Mouse (Mus musculus): Measurements from ENCODE around the gene Arhgap24. TPM values are rescaled to one million over a fixed set of nuclear protein-coding genes. Genes with fewer than 3 reads are reported as not detected.

Arhgap24 gene
- polyA plus RNA-seq, 1 experiment from 2014 or later, result 6.1 TPM

DNA sequence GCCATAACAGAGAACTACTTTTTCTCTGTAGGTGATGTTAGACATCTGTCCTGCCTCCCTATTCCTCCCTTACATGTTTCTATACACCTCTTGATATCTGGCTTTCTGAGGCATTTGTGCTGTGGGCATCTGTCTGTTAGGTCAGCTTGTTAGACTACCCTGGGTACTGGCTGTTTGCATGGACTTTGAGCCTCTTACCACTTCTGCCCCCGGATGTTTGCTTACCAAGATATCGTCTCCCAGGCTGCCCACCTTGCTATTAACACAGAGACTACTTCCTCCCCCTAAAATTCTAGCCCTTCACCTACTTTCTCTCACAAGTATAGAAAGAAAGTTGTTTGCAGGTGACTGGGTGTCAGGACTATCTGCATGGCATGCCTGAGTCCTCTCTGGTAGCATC is 15.8 kb upstream of the Arhgap24 start:
- H3K27ac ChIP-seq, result no peak overlapping the region
- WGBS, result 87% methylated on average over 2 of the region's 2 CpGs

DNA sequence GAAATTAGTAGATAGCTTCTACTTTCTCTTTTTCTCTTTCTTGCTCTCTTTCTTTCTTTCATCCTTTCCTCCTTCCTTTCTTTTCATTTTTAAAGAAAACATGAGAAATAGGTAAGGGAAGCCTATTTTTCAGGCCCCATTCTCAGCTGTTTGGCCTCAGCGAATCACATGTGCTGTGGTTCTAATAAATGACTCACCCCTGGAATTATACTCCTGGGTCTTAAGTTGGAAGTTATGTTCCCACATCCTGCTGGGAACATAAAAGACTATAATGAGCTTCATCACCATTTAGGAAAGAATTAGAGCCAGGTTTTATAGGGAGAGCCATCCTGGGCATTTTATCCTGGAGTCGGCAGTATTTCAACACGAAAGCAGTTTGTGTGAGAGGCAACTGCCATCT is 12.9 kb upstream of the Arhgap24 start:
- ATAC-seq (ENCODE audit: low FRiP score, low read depth), result no peak
- H3K4me3 ChIP-seq, result no peak overlapping the region
- WGBS, result 78% methylated on average over 3 of the region's 3 CpGs
- H3K9ac ChIP-seq, result no peak overlapping the region
- no peak overlapping the region for H3K4me2 ChIP-seq (replicated peaks)
- no peaks in the 10 kb centered on the region for H3K36me3 ChIP-seq
- H3K27me3 ChIP-seq (replicated peaks), result no peaks in the 10 kb centered on the region
- no peak overlapping the region for H3K27ac ChIP-seq
- H3K9me3 ChIP-seq, result no peaks in the 10 kb centered on the region
- H3K4me1 ChIP-seq, result no peaks in the 10 kb centered on the region

More for the DNA sequence above, 15.8 kb upstream of the Arhgap24 start:
- H3K4me3 ChIP-seq, result no peak overlapping the region
- no peak overlapping the region for H3K9ac ChIP-seq
- no peaks in the 10 kb centered on the region for H3K36me3 ChIP-seq
- H3K27me3 ChIP-seq (replicated peaks), result no peaks in the 10 kb centered on the region
- ATAC-seq (ENCODE audit: low FRiP score, low read depth), result no peak
- no peaks in the 10 kb centered on the region for H3K4me1 ChIP-seq
- no peak overlapping the region for H3K4me2 ChIP-seq (replicated peaks)
- H3K9me3 ChIP-seq, result no peaks in the 10 kb centered on the region

DNA sequence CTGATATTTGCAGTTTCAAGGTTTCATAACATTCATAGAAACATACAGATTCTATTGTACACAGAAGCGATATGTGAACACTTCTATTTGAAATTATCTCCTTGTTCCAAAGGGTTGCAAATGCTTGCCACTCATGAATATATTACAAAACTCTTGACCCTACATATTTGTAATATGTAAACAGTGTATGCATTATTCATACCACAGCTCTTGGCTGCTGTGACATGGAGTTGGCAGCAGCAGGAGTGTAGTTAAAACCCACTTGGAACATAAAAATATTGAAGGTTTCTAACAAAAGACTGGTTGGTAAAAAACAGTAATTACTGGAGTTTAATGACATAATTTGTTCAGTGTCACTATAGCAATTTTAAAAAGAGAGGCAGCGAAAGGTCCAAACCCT is 10.9 kb upstream of the Arhgap24 start:
- 91% methylated on average over 2 of the region's 2 CpGs for WGBS
- no peak for ATAC-seq (ENCODE audit: low FRiP score, low read depth)
- no peak overlapping the region for H3K27ac ChIP-seq
- H3K4me1 ChIP-seq, result no peaks in the 10 kb centered on the region
- no peaks in the 10 kb centered on the region for H3K36me3 ChIP-seq
- H3K27me3 ChIP-seq (replicated peaks), result no peaks in the 10 kb centered on the region
- no peak overlapping the region for H3K4me3 ChIP-seq
- H3K4me2 ChIP-seq (replicated peaks), result no peak overlapping the region
- no peak overlapping the region for H3K9ac ChIP-seq
- no peaks in the 10 kb centered on the region for H3K9me3 ChIP-seq

DNA sequence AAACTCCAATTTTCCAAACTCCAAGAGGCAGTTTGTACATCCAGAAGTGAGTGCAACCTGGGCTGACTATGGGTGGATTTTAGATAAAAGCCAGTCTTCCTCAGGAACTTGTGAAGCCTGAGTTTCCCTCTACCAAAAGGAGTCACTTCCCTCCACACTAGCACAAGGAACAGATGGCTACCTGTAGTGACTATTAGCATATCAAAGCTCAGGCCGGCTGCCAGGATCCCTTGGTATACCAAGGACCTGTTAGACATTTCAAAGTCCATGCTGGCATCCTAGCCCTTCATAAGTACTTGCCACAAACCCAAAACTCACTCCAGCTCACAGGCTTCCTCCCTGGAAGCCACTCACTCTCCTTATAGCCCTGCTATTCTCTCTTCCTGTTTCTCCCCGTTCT is 3.1 kb upstream of the Arhgap24 start:
- Histone ChIP-seq H3K9me3 (no peaks in the 10 kb centered on the region), H3K4me1 (peaks cover 9% of the 10 kb centered on the region), H3K4me2 (replicated peaks) (no peak overlapping the region), H3K4me3 (no peak overlapping the region), H3K27me3 (replicated peaks) (no peaks in the 10 kb centered on the region), H3K36me3 (no peaks in the 10 kb centered on the region), H3K9ac (no peak overlapping the region), H3K27ac (no peak overlapping the region)
- no peak for ATAC-seq (ENCODE audit: low FRiP score, low read depth)
- WGBS, result 2% methylated on average over 2 of the region's 2 CpGs

DNA sequence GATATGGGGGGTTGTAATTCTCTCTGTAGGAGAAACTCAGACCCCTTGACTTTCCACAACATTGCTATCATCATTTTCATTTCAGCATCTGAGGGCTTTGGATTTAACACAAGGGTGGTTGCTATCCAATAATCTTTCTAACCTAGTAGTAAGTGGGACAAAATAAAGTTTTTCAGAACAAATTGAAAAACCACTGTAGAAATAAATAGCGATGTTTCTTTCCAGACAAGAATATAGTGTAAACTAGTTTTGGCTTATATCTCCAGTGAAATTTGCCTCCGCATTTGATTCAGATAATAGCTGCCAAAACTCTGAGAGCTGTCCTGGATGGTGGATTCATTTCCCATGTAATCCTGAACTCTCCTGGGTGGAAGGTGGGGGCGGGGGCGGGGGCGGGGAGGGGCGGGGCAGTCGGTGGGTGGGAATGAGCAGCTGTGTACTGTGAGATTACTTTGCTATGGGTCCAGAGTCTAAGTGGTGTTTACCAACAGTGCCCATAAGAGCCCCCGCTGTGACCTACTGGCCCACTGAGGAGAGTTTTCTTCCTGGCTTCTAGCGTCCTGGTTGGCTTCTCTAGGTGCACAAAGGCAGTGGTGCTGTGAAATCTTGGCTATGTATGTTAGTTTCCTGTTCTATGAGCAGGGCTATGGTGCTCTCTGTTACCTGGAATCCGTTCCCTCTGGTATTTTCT is 2.2 kb downstream of the Arhgap24 start:
- Histone ChIP-seq H3K4me3 (no peak overlapping the region), H3K4me1 (peaks cover 9% of the 10 kb centered on the region), H3K27ac (no peak overlapping the region), H3K27me3 (replicated peaks) (no peaks in the 10 kb centered on the region), H3K9ac (no peak overlapping the region), H3K36me3 (no peaks in the 10 kb centered on the region), H3K4me2 (replicated peaks) (no peak overlapping the region), H3K9me3 (no peaks in the 10 kb centered on the region)
- WGBS, result 38% methylated on average over 10 of the region's 10 CpGs
- ATAC-seq (ENCODE audit: low FRiP score, low read depth), result no peak

DNA sequence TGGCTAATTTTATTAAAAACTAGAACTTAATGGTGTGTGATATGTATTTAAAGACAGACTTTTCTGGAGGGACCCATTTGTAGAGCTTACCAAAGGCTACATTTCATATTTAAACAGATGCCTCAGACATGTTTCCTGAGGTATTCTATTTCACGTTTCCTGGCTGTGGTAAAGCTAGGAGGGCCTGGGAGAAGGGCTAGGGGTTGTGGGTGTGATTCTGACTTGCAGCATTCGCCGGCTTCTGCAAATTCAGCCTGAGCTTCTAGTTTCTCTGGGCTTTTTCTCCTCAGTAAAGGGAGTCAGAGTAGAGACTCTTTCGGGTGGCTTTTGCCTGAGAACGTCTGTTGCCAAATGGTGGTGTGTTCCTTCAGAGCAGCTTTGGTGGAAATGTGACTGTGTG is 10.4 kb downstream of the Arhgap24 start:
- no peaks in the 10 kb centered on the region for H3K36me3 ChIP-seq
- no peak overlapping the region for H3K4me2 ChIP-seq (replicated peaks)
- H3K27me3 ChIP-seq (replicated peaks), result no peaks in the 10 kb centered on the region
- H3K4me3 ChIP-seq, result no peak overlapping the region
- no peak overlapping the region for H3K9ac ChIP-seq
- H3K27ac ChIP-seq, result no peak overlapping the region
- 82% methylated on average over 5 of the region's 5 CpGs for WGBS
- ATAC-seq (ENCODE audit: low FRiP score, low read depth), result no peak
- no peaks in the 10 kb centered on the region for H3K9me3 ChIP-seq
- H3K4me1 ChIP-seq, result no peaks in the 10 kb centered on the region

DNA sequence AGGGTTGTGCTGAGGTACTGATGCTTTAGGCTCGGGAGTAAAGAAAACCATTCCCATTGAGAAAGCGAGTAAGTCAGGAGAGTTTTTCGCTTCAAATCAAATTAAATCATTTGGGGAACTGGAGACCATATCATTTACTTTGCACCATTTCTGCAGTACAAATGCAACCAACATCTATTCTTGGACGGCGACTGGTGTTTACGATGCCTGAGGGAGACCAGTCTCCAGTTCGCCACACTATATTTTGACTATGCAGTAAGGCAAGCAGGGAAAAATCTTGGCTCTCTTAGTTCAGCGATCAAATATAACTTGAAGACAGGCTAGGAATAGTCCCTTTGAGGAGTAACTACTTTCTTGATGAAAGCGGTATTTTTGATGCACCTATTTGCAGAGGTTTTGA is 11.0 kb downstream of the Arhgap24 start:
- Histone ChIP-seq H3K4me1 (no peaks in the 10 kb centered on the region), H3K27me3 (replicated peaks) (no peaks in the 10 kb centered on the region), H3K9me3 (no peaks in the 10 kb centered on the region), H3K27ac (no peak overlapping the region), H3K4me2 (replicated peaks) (no peak overlapping the region), H3K36me3 (no peaks in the 10 kb centered on the region), H3K9ac (no peak overlapping the region), H3K4me3 (no peak overlapping the region)
- ATAC-seq (ENCODE audit: low FRiP score, low read depth), result no peak
- 90% methylated on average over 9 of the region's 9 CpGs for WGBS

DNA sequence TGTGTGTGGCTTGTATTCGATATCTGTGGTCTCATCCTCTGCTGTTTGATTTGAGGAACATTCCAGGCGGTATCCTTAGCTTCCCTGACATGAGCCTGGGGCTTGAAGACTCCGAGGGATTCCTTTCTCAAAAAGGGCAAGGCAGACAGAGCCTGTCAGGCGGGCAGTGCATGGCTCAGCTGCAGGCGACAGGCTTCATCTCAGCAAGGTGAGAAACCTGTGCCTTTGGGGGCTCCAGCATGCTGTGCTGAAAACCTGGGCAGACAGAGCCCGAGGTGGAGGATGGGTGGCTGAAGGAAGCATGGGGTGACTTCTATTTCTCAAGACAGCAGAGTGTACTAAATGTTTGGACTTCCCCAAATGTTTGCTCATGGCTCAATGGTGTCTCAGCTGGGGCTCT is 13.6 kb downstream of the Arhgap24 start:
- 63% methylated on average over 6 of the region's 6 CpGs for WGBS
- Histone ChIP-seq H3K4me3 (no peak overlapping the region), H3K4me2 (replicated peaks) (no peak overlapping the region), H3K4me1 (no peaks in the 10 kb centered on the region), H3K36me3 (no peaks in the 10 kb centered on the region), H3K27me3 (replicated peaks) (no peaks in the 10 kb centered on the region), H3K27ac (no peak overlapping the region), H3K9me3 (no peaks in the 10 kb centered on the region), H3K9ac (no peak overlapping the region)
- ATAC-seq (ENCODE audit: low FRiP score, low read depth), result no peak

DNA sequence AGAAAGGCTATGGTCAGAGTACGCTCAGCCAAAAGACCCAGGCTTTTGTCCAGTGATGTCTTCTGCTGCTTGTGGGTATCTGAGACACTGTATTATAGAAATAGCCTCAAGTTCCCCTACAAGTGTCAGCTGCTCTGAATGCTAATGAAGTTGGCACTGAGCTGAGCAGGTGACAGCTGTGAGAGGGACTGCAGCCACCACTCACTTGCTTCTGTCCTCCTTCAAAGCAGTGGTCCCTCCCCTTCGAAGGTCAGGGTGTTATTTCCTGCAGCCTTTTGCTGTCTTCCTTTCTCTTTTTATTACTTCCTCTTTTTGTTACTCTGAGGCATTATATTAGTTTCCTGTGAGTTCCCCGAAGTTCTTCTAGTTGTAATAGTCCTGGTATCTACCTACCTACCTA is 16.0 kb downstream of the Arhgap24 start:
- Histone ChIP-seq H3K4me3 (no peak overlapping the region), H3K4me1 (no peaks in the 10 kb centered on the region), H3K9me3 (no peaks in the 10 kb centered on the region), H3K9ac (no peak overlapping the region), H3K36me3 (no peaks in the 10 kb centered on the region), H3K4me2 (replicated peaks) (no peak overlapping the region), H3K27me3 (replicated peaks) (no peaks in the 10 kb centered on the region), H3K27ac (no peak overlapping the region)
- no peak for ATAC-seq (ENCODE audit: low FRiP score, low read depth)
- 62% methylated on average over 3 of the region's 3 CpGs for WGBS

DNA sequence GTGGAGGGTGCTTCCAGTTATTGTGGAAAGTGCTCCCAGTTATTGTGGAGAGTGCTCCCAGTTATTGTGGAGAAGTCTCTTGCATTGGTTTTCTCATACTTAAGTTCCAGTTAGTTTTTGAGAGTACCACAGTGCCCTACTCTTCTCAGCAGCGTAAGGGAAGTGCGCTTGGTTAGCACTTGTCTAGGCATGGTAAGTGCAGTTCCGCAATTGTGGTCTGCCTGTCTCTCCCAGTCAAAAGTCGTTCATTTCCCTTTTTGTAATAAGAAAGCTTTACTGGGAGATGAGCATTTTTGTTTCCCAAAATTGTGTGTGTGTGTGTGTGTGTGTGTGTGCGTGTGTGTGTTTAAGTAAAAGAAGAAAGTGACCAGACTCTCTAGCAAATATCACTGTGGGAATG is 17.6 kb downstream of the Arhgap24 start:
- Histone ChIP-seq H3K9ac (no peak overlapping the region), H3K4me2 (replicated peaks) (no peak overlapping the region), H3K4me1 (no peaks in the 10 kb centered on the region), H3K4me3 (no peak overlapping the region), H3K36me3 (no peaks in the 10 kb centered on the region), H3K27me3 (replicated peaks) (no peaks in the 10 kb centered on the region), H3K27ac (no peak overlapping the region), H3K9me3 (no peaks in the 10 kb centered on the region)
- no peak for ATAC-seq (ENCODE audit: low FRiP score, low read depth)
- WGBS, result 82% methylated on average over 5 of the region's 5 CpGs

DNA sequence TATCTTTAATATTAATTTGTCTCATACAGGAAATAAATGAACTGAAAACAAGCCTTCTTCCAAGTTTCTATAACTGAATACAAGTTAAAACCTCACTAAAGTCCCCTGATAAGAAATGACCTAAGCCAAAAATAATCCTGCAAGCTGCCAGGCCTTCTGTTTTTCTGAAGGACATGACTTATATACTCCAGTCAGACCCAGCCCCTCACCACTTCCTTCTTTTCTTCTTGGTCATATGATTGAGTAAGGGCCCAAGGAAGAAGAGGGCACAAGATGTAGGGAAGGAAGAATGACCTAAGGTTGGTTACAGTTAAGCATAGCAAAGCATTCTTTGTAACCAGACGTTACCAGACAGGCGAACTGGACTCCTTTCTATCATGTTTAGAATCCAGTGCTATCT is 21.1 kb downstream of the Arhgap24 start:
- no peak overlapping the region for H3K27ac ChIP-seq
- H3K4me1 ChIP-seq, result no peaks in the 10 kb centered on the region
- 92% methylated on average over 2 of the region's 2 CpGs for WGBS
- no peaks in the 10 kb centered on the region for H3K9me3 ChIP-seq
- H3K4me2 ChIP-seq (replicated peaks), result no peak overlapping the region
- H3K27me3 ChIP-seq (replicated peaks), result no peaks in the 10 kb centered on the region
- no peak for ATAC-seq (ENCODE audit: low FRiP score, low read depth)
- H3K4me3 ChIP-seq, result no peak overlapping the region
- no peaks in the 10 kb centered on the region for H3K36me3 ChIP-seq
- no peak overlapping the region for H3K9ac ChIP-seq

DNA sequence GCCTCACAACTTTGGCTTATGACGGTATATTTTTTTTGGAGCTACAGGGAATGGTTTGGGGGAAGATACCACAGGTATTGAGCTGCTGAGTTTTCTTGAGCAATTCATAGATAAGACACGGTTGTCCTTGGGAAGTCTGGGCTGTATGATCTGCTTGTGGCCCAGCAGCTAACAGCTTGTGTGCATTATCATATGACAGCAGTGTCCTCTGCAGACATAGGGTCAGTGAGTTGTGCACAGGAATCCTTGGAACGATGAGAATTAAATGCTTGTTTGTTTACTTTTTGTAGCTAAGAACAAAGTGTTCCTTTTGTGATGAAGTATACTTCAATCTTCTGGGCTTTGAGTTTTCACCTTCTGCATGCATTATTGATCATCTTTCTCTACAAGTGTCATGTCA is 21.9 kb downstream of the Arhgap24 start:
- no peaks in the 10 kb centered on the region for H3K36me3 ChIP-seq
- 83% methylated on average over 3 of the region's 3 CpGs for WGBS

DNA sequence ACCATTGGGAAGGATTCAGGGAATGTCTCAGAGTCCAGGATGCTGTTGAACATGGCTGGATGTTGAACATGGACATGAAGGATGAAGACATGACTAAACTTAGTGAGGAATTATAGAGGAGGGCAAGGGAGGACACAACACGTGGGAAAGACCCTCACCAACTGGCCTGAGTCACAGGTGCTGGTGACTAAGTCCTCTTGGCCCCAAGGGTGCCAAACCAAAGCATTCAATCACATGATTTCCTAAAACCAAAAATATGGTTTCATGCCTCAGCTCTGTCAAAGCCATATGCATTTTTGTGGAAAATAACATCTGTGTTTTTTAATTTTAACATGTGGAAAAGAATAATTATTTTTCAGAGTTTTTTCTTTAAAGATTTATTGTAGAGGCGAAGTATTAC is 22.7 kb downstream of the Arhgap24 start:
- no peaks in the 10 kb centered on the region for H3K4me1 ChIP-seq
- ATAC-seq (ENCODE audit: low FRiP score, low read depth), result no peak
- H3K27me3 ChIP-seq (replicated peaks), result no peaks in the 10 kb centered on the region
- H3K27ac ChIP-seq, result no peak overlapping the region
- H3K36me3 ChIP-seq, result no peaks in the 10 kb centered on the region
- 73% methylated on average over 2 of the region's 2 CpGs for WGBS
- no peaks in the 10 kb centered on the region for H3K9me3 ChIP-seq
- no peak overlapping the region for H3K4me2 ChIP-seq (replicated peaks)
- no peak overlapping the region for H3K4me3 ChIP-seq
- no peak overlapping the region for H3K9ac ChIP-seq

More for the DNA sequence above, 21.9 kb downstream of the Arhgap24 start:
- Histone ChIP-seq H3K4me3 (no peak overlapping the region), H3K27me3 (replicated peaks) (no peaks in the 10 kb centered on the region), H3K27ac (no peak overlapping the region), H3K4me1 (no peaks in the 10 kb centered on the region), H3K9ac (no peak overlapping the region), H3K4me2 (replicated peaks) (no peak overlapping the region), H3K9me3 (no peaks in the 10 kb centered on the region)
- ATAC-seq (ENCODE audit: low FRiP score, low read depth), result no peak

All from neural tube, embryonic 12.5 days (tissue).